Mouse (Mus musculus) heart, postnatal 0 days (tissue): ENCODE results near the gene Palld. TPM values are rescaled to one million over a fixed set of nuclear protein-coding genes. Genes with fewer than 3 reads are reported as not detected.

ENCODE experiments used
- ATAC-seq: fragments of 200-750 bp; cut with Nextera tagmentation; 2 replicates; pipeline ENCODE4 v1.8.0; 2017; ENCODE audit warnings: low read depth, moderate number of reproducible peaks, moderate library complexity; ENCODE audit not compliant: insufficient read depth
- DNase-seq: peaks from one replicate; pipeline ENCODE4 v3.0.0-alpha.2; 2016; ENCODE audit warnings: low spot score
- H3K27ac ChIP-seq: fragments of 300-500 bp; sonication (generic); 2 replicates; pipeline ENCODE4 v1.5.1; 2014; ENCODE audit warnings: low read depth, mild to moderate bottlenecking
- H3K27me3 ChIP-seq: fragments of 300-500 bp; sonication (generic); 2 replicates; pipeline ENCODE4 v1.6.1; 2014; ENCODE audit warnings: low read length, mixed read lengths; ENCODE audit not compliant: control insufficient read depth, insufficient read depth
- H3K36me3 ChIP-seq: fragments of 300-500 bp; sonication (generic); replicated peaks from 2 replicates; pipeline ENCODE4 v1.6.1; 2014; ENCODE audit warnings: low read length, mixed read lengths; ENCODE audit not compliant: control insufficient read depth, insufficient read depth
- H3K4me1 ChIP-seq: fragments of 300-500 bp; sonication (generic); 2 replicates; pipeline ENCODE4 v1.6.1; 2014; ENCODE audit warnings: antibody characterized with exemption; ENCODE audit not compliant: control insufficient read depth, insufficient read depth
- H3K4me2 ChIP-seq: fragments of 300-500 bp; sonication (generic); 2 replicates; pipeline ENCODE4 v1.6.1; 2014; ENCODE audit warnings: low read depth, mild to moderate bottlenecking, low read length, moderate library complexity
- H3K4me3 ChIP-seq: fragments of 300-500 bp; sonication (generic); 2 replicates; pipeline ENCODE4 v1.5.1; 2014; ENCODE audit warnings: low read depth, low read length
- H3K9ac ChIP-seq: fragments of 300-500 bp; sonication (generic); replicated peaks from 2 replicates; pipeline ENCODE4 v1.6.1; 2014; ENCODE audit warnings: low read depth, low read length, mixed read lengths
- H3K9me3 ChIP-seq: fragments of 300-500 bp; sonication (generic); replicated peaks from 2 replicates; pipeline ENCODE4 v1.6.1; 2016; ENCODE audit warnings: low read length; ENCODE audit not compliant: control insufficient read depth
- CTCF ChIP-seq: IDR thresholded peaks from 2 replicates; pipeline ENCODE4 v1.5.1; 2016; ENCODE audit warnings: antibody characterized with exemption, control low read depth, low read depth
- EP300 ChIP-seq: IDR thresholded peaks from 2 replicates; pipeline ENCODE4 v1.6.1; 2016; ENCODE audit warnings: antibody characterized with exemption, low read depth
- WGBS: fragments of 180-500 bp; shearing (Covaris S2); extraction: QIAGEN DNeasy Blood & Tissue Kit; methylation state at CpG from one replicate; pipeline ENCODE4 v1.1.7; 2014; 5-methylcytosine and 5-hydroxymethylcytosine counted together
- polyA plus RNA-seq: library from polyadenylated mRNA; unstranded; fragments of >200 nt; fragmentation: Nextera tagmentation; extraction: Ambion mirVana; gene quantifications from 2 replicates; pipeline ENCODE4 v1.2.1, GENCODE M21; 2015
- total RNA-seq: library from RNA; depleted of rRNA; stranded (reverse); fragments of >200 nt; gene quantifications from 2 replicates; pipeline ENCODE4 v1.2.3, GENCODE M21; 2014; ENCODE audit warnings: low replicate concordance

Gene Palld
- total and polyA plus RNA-seq, 2 experiments from 2014 or later: 103 to 127 TPM

DNA sequence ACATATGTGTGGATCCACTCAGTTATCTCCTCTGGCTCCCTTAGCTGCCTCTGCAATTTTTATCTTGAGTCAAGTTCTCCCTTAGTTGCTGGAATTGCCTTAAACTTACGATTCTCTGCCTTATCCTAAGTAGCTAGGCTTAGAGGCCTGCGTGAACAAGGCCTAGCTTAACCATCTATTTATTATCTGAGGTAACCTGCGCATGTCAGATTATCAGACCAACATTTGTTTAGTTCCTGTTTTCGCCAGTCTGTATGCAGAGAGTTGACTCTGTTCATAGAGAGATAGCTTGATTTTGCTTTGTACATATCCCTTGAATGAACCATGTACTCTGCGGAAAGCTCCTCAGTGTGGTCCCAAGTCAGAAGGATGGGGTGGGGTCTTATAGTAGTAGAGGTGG lies 113.2 kb downstream of the Palld start:
- no peak for TF ChIP-seq CTCF
- TF ChIP-seq EP300: no peak

GRCm38 (mm10) chr8:61782931-61783491 lies 119.5 kb downstream of the Palld start:
- no peak overlapping the region for H3K27ac ChIP-seq
- no peak overlapping the region for H3K4me3 ChIP-seq
- 81% methylated on average over 7 of the region's 7 CpGs for whole genome bisulfite sequencing
- no peak for DNase-seq
- ATAC-seq: no peak
- no peaks in the 10 kb centered on the region for H3K9me3 ChIP-seq
- H3K4me2 ChIP-seq: no peak overlapping the region
- no peaks in the 10 kb centered on the region for H3K36me3 ChIP-seq
- TF ChIP-seq CTCF (no peak), EP300 (no peak)
- peaks cover 22% of the 10 kb centered on the region for H3K4me1 ChIP-seq
- no peaks in the 10 kb centered on the region for H3K27me3 ChIP-seq
- no peak overlapping the region for H3K9ac ChIP-seq

More for the DNA sequence above, 113.2 kb downstream of the Palld start:
- Histone ChIP-seq H3K27ac (no peak overlapping the region), H3K4me1 (no peaks in the 10 kb centered on the region), H3K27me3 (no peaks in the 10 kb centered on the region), H3K9ac (no peak overlapping the region), H3K4me2 (no peak overlapping the region), H3K9me3 (no peaks in the 10 kb centered on the region), H3K36me3 (no peaks in the 10 kb centered on the region), H3K4me3 (no peak overlapping the region)
- 87% methylated on average over 5 of the region's 5 CpGs for WGBS
- no peak for ATAC-seq
- DNase-seq: no peak

GRCm38 (mm10) chr8:61780652-61781257 lies 121.7 kb downstream of the Palld start:
- H3K9ac ChIP-seq: no peak overlapping the region
- H3K4me2 ChIP-seq: no peak overlapping the region
- 63% methylated on average over 5 of the region's 5 CpGs for WGBS
- no peak for ATAC-seq
- TF ChIP-seq EP300: no peak
- no peak for TF ChIP-seq CTCF
- no peak overlapping the region for H3K4me3 ChIP-seq
- no peaks in the 10 kb centered on the region for H3K36me3 ChIP-seq
- H3K9me3 ChIP-seq: no peaks in the 10 kb centered on the region
- H3K27ac ChIP-seq: no peak overlapping the region
- peaks cover 31% of the 10 kb centered on the region for H3K4me1 ChIP-seq
- no peak for DNase-seq
- no peaks in the 10 kb centered on the region for H3K27me3 ChIP-seq

- DNase-seq: no peak
- Histone ChIP-seq H3K9ac (no peak overlapping the region), H3K4me2 (no peak overlapping the region), H3K9me3 (no peaks in the 10 kb centered on the region), H3K4me1 (peaks cover 39% of the 10 kb centered on the region), H3K27ac (no peak overlapping the region), H3K36me3 (no peaks in the 10 kb centered on the region), H3K4me3 (no peak overlapping the region), H3K27me3 (no peaks in the 10 kb centered on the region)
- peak; percentile 58; the same call in 1 of the 2 replicates for ATAC-seq
- TF ChIP-seq EP300 (peak; percentile 38; the same call in 1 of the 2 replicates), CTCF (no peak)
- 14% methylated on average over 3 of the region's 3 CpGs for WGBS
Measured at GRCm38 (mm10) chr8:61778194-61778593, 124.3 kb downstream of the Palld start.

DNA sequence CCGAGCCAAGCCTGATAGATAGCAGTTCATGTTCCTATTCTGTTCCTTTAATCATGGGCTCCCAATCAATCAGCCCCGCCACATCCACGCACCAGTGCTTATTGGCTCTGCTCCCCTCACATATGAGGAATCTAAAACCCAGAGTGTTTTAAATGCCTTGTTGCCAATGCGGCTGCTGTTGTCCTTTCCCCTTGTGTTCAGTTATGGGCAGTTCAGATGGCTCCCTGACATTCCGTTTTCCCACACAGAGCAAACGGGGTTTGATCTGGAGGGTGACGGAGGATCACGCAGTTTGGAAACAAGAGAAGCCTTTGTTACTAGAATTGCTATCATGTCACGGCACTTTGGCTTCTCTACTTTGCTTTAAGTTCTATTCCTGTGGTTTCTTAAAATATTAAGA lies 125.9 kb downstream of the Palld start:
- H3K4me1 ChIP-seq: peaks cover 39% of the 10 kb centered on the region

GRCm38 (mm10) chr8:61775936-61776335 lies 126.6 kb downstream of the Palld start:
- Histone ChIP-seq H3K9me3 (no peaks in the 10 kb centered on the region), H3K4me1 (peaks cover 39% of the 10 kb centered on the region), H3K36me3 (no peaks in the 10 kb centered on the region), H3K9ac (no peak overlapping the region), H3K27me3 (no peaks in the 10 kb centered on the region), H3K27ac (no peak overlapping the region), H3K4me2 (no peak overlapping the region), H3K4me3 (no peak overlapping the region)
- no peak for ATAC-seq
- TF ChIP-seq EP300: no peak
- DNase-seq: no peak
- 62% methylated on average over 6 of the region's 6 CpGs for WGBS

More for the DNA sequence above, 125.9 kb downstream of the Palld start:
- no peak overlapping the region for H3K4me2 ChIP-seq
- no peak overlapping the region for H3K4me3 ChIP-seq
- H3K27me3 ChIP-seq: no peaks in the 10 kb centered on the region
- TF ChIP-seq EP300: no peak
- no peak for TF ChIP-seq CTCF
- no peak for DNase-seq
- H3K9me3 ChIP-seq: no peaks in the 10 kb centered on the region
- ATAC-seq: no peak
- H3K9ac ChIP-seq: no peak overlapping the region
- WGBS: 63% methylated on average over 9 of the region's 9 CpGs
- H3K27ac ChIP-seq: no peak overlapping the region
- no peaks in the 10 kb centered on the region for H3K36me3 ChIP-seq
